Mouse (Mus musculus) forebrain, postnatal 0 days (tissue): ENCODE data around the gene Pdzd7. TPM values are rescaled to one million over a fixed set of nuclear protein-coding genes. Genes with fewer than 3 reads are reported as not detected.
"Not testable (repeated sequence)": the region's sequence is repeated elsewhere in the genome, so short reads cannot be mapped to it uniquely, and the experiment has no call there.

Experiments
- ATAC-seq: fragments of 200-750 bp; cut with Nextera tagmentation; 2 replicates; pipeline ENCODE4 v1.8.0; 2017; ENCODE audit warnings: mild to moderate bottlenecking, moderate library complexity
- DNase-seq: peaks from one replicate; pipeline ENCODE4 v3.0.0-alpha.2; 2015
- H3K27ac ChIP-seq: fragments of 300-500 bp; sonication (generic); 2 replicates; pipeline ENCODE4 v1.5.1; 2014; ENCODE audit warnings: low read depth, mild to moderate bottlenecking, antibody characterized with exemption, low read length, moderate library complexity, mixed read lengths
- H3K27me3 ChIP-seq: fragments of 300-500 bp; sonication (generic); 2 replicates; pipeline ENCODE4 v1.6.1; 2014; ENCODE audit warnings: mild to moderate bottlenecking, low read length, mixed read lengths; ENCODE audit not compliant: insufficient read depth
- H3K36me3 ChIP-seq: fragments of 300-500 bp; sonication (generic); 2 replicates; pipeline ENCODE4 v1.6.1; 2014; ENCODE audit warnings: mild to moderate bottlenecking, moderate library complexity; ENCODE audit not compliant: insufficient read depth
- H3K4me1 ChIP-seq: fragments of 300-500 bp; sonication (generic); 2 replicates; pipeline ENCODE4 v1.6.1; 2014; ENCODE audit warnings: antibody characterized with exemption; ENCODE audit not compliant: insufficient read depth
- H3K4me2 ChIP-seq: fragments of 300-500 bp; sonication (generic); 2 replicates; pipeline ENCODE4 v1.6.1; 2014; ENCODE audit warnings: low read depth, mild to moderate bottlenecking, moderate library complexity
- H3K4me3 ChIP-seq: fragments of 300-500 bp; sonication (generic); 2 replicates; pipeline ENCODE4 v1.5.1; 2014; ENCODE audit warnings: low read depth, low read length, mixed read lengths
- H3K9ac ChIP-seq: fragments of 300-500 bp; sonication (generic); 2 replicates; pipeline ENCODE4 v1.6.1; 2014; ENCODE audit warnings: mild to moderate bottlenecking
- H3K9me3 ChIP-seq: fragments of 300-500 bp; sonication (generic); 2 replicates; pipeline ENCODE4 v1.6.1; 2016; ENCODE audit warnings: low read length
- CTCF ChIP-seq: sonication (generic); IDR thresholded peaks from 2 replicates; pipeline ENCODE4 v1.5.1; 2016; ENCODE audit warnings: antibody characterized with exemption, control low read depth, low read depth
- WGBS: fragments of 180-500 bp; shearing (Covaris S2); extraction: QIAGEN DNeasy Blood & Tissue Kit; methylation state at CpG from one replicate; pipeline ENCODE4 v1.1.7; 2014; 5-methylcytosine and 5-hydroxymethylcytosine counted together
- polyA plus RNA-seq: library from polyadenylated mRNA; unstranded; fragments of >200 nt; fragmentation: Nextera tagmentation; extraction: Ambion mirVana; gene quantifications from 2 replicates; pipeline ENCODE4 v1.2.1, GENCODE M21; 2015
- total RNA-seq: library from RNA; depleted of rRNA; stranded (reverse); fragments of >200 nt; gene quantifications from 2 replicates; pipeline ENCODE4 v1.2.3, GENCODE M21; 2014

The Pdzd7 gene
- total and polyA plus RNA-seq, 2 experiments from 2014 or later = 1.9 to 6.4 TPM

DNA sequence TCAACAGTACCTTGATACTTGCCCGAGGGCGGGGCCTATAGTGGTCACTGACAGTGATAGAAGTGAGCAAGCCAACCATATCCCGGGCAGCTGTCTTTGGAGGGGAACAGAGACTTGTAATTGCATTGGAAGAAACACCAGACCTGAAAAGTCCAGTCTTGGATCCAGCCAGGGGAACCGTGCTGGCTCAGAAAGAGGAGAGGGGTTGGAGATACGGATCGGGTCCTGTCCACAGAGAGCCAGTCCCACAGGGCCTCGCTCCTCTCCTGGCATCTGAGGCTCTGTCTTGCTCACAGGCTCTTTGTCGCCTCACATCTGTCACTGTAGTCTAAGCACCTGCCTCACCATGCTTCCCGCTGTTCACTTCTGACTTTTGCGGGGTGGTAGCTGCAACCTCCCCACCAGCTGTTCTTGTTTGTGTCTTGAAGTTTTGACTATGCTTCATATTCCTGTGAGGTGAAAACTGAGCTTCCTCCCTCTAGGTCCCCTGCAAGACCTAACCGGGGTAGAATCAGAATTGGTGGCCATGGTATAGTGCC, 1.1 kb downstream of the Pdzd7 start:
- Histone ChIP-seq H3K27me3 (no peaks in the 10 kb centered on the region), H3K4me3 (no peak overlapping the region), H3K36me3 (no peaks in the 10 kb centered on the region; the same call in 1 of the 2 replicates), H3K27ac (no peak overlapping the region), H3K4me1 (peaks cover 14% of the 10 kb centered on the region), H3K9me3 (no peaks in the 10 kb centered on the region), H3K9ac (no peak overlapping the region), H3K4me2 (no peak overlapping the region)
- WGBS = 65% methylated on average over 11 of the region's 11 CpGs
- TF ChIP-seq CTCF = no peak
- DNase-seq (no peak), ATAC-seq (no peak)

DNA sequence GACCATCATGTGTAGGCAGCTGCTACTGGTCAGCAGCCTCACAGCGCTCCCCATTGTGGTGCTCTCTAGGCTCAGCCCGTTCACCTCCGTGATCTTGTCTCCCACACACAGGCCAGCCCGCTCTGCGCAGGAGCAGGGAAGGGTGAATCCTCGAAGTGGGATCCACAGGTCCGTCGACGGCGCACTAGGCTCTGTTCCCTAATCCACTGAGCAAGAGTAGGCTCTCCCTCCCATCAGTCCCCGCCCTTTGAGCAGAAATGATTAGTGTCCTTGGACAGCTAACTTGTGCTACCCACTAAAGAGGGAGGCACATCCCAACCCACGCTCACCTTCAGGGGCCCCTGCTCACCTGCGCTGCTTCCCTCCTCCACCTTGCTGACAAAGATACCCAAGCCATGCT, 5.3 kb downstream of the Pdzd7 start:
- H3K4me1 ChIP-seq = no peaks in the 10 kb centered on the region
- no peak overlapping the region for H3K27ac ChIP-seq
- no peaks in the 10 kb centered on the region for H3K27me3 ChIP-seq
- no peak overlapping the region for H3K4me2 ChIP-seq
- H3K9ac ChIP-seq = no peak overlapping the region
- no peak overlapping the region for H3K4me3 ChIP-seq
- 62% methylated on average over 13 of the region's 13 CpGs for WGBS
- ATAC-seq (no peak), DNase-seq (no peak)
- H3K9me3 ChIP-seq = no peaks in the 10 kb centered on the region
- TF ChIP-seq CTCF = no peak
- no peaks in the 10 kb centered on the region for H3K36me3 ChIP-seq

DNA sequence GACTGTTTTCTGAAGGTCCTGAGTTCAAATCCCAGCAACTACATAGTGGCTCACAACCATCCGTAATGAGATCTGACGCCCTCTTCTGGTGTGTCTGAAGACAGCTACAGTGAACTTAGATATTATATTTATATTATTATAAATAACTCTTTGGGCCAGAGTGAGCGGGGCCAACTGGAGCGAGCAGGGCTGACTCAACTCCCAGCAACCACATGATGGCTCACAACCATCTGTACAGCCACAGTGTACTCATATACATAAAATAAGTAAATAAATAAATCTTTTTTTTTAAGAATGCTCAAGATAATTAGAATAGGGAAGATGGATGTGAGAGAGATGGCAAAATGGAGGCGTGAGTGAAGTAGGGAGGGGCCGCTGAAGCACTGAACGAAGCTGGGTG, 7.3 kb downstream of the Pdzd7 start:
- H3K4me2 ChIP-seq, H3K9ac ChIP-seq, H3K4me1 ChIP-seq, H3K9me3 ChIP-seq, DNase-seq, ATAC-seq, H3K27me3 ChIP-seq, H3K27ac ChIP-seq, H3K36me3 ChIP-seq, H3K4me3 ChIP-seq: not testable (repeated sequence)
- 91% methylated on average over 7 of the region's 7 CpGs for WGBS

DNA sequence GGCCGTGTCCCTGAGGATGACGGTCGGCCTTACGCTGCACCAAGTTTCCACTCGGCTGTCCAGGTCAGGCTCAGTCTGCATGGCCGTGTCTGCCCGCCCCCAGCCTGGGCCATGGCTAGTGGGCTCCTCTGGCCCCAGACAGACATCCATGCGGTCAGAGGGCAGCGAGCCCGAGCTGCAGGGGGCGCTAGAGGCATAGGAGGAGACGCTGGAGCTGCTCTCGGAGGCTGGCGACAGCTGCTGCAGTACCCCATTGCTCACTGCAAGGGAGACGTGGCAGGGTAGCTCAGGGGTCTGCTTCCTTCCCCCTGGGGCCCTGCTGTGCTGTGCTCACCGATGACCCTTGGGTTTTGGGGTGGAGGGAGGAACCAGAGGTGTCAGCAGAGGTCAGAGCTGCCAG, 8.7 kb downstream of the Pdzd7 start:
- Histone ChIP-seq H3K4me3 (no peak overlapping the region), H3K9ac (no peak overlapping the region), H3K9me3 (no peaks in the 10 kb centered on the region), H3K4me1 (no peaks in the 10 kb centered on the region), H3K27ac (no peak overlapping the region), H3K36me3 (no peaks in the 10 kb centered on the region), H3K4me2 (no peak overlapping the region), H3K27me3 (no peaks in the 10 kb centered on the region)
- peak; percentile 45 for TF ChIP-seq CTCF
- DNase-seq = no peak
- WGBS = 32% methylated on average over 16 of the region's 16 CpGs
- ATAC-seq = no peak

DNA sequence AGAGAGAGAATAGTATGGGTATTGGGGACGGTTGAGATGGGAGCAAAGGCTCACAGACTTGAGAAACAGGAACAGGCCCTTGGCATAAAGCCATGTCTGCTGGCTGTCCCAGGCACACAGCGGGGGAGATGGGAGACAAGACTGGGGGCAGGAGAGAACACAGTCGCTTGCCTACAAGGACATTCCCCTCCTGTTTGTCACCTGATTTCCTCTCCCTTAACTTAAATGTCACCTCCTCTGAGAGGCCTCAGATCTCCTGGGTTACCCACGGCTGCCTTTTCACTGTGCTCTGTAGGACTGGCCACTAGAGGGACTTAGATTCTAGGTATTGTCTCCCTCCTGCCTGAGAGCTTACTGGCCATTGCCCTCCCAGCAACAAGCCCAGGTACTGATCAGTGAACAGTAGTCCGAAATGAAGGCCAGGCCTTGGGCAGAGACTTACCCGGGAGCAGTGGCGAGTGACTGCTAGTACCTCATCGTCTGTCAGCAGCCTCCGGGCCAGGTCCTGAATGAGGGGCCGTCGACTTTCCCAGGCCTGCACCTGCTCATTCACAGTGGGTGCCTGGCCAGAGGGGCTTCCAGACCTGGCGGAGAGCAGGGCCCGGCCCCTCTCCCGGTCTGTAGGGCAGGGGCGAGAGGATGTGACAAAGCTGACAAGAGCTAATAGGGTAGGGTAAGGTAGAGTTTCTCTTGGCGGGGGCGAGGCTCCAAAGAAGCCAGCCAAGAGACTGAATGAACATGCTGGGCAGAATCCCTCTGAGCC, 12.8 kb downstream of the Pdzd7 start:
- Histone ChIP-seq H3K9ac (no peak overlapping the region), H3K4me2 (no peak overlapping the region), H3K9me3 (no peaks in the 10 kb centered on the region), H3K27me3 (no peaks in the 10 kb centered on the region), H3K4me1 (0 out of 2 replicates have a peak, but pooled peaks cover 5% of the 10 kb centered on the region), H3K36me3 (no peaks in the 10 kb centered on the region), H3K27ac (no peak overlapping the region), H3K4me3 (no peak overlapping the region)
- ATAC-seq (no peak), DNase-seq (no peak)
- peak; percentile 53 for TF ChIP-seq CTCF
- 46% methylated on average over 17 of the region's 17 CpGs for WGBS

DNA sequence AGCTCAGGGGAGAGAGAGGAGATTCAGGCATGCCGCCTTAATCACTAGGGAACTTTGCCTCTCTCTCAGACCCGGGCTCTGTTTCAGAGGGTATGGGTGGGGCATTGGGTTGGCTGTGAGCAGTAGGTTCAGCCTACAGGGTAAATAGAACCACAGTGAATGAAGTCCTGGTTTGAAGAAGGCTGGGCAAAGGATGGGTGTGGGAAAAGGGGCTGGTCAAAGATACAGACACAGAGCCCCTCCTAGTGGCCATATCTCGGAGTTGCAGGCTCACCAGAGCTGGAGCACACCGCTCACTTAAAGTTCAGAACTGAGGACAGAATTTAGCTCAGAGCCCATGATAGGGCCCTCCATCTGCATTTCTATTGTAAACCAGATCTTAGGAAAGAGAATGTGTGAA, 13.7 kb downstream of the Pdzd7 start:
- WGBS = 14% methylated on average over 4 of the region's 4 CpGs
- no peaks in the 10 kb centered on the region for H3K9me3 ChIP-seq
- ATAC-seq (peak; percentile 34; the same call in 1 of the 2 replicates), DNase-seq (peak; percentile 78)
- no peaks in the 10 kb centered on the region for H3K27me3 ChIP-seq
- TF ChIP-seq CTCF = peak; percentile 80
- 0 out of 2 replicates have a peak, but pooled peaks cover 5% of the 10 kb centered on the region for H3K4me1 ChIP-seq
- H3K9ac ChIP-seq = no peak overlapping the region
- no peak overlapping the region for H3K27ac ChIP-seq
- H3K4me3 ChIP-seq = no peak overlapping the region
- peaks cover 7% of the 10 kb centered on the region; the same call in 1 of the 2 replicates for H3K36me3 ChIP-seq
- no peak overlapping the region for H3K4me2 ChIP-seq
